Mouse (Mus musculus): ENCODE measurements at regions not wholly inside any gene's neighbourhood (a gene's known extent, or its start where the extent isn't known, plus 50 kb on each side); places are given as distances from the start of the nearest gene placed in this dataset.
A peak's percentile ranks its signal among the peaks of the same experiment; 100 is the strongest.

GRCm38 (mm10) chr8:125327006-125327405 lies 242.6 kb downstream of the Sipa1l2 start:
- 54% methylated on average over 6 of the region's 6 CpGs for WGBS
- TF ChIP-seq EP300 (IDR thresholded peaks at IDR 0.05; ENCODE audit: low read depth) (no peak), CTCF (IDR thresholded peaks at IDR 0.05; ENCODE audit: low read depth) (no peak)
- no peaks in the 10 kb centered on the region for H3K36me3 ChIP-seq (replicated peaks; ENCODE audit: control insufficient read depth, insufficient read depth, low read length)
- peaks cover 26% of the 10 kb centered on the region for H3K4me1 ChIP-seq (ENCODE audit: control insufficient read depth, insufficient read depth)
- H3K9me3 ChIP-seq (replicated peaks; ENCODE audit: control insufficient read depth, low read length) = no peaks in the 10 kb centered on the region
- no peak overlapping the region for H3K4me3 ChIP-seq (ENCODE audit: low read depth, low read length)
- no peak for DNase-seq (ENCODE audit: low spot score)
- H3K4me2 ChIP-seq (ENCODE audit: low read depth, low read length) = no peak overlapping the region
- no peaks in the 10 kb centered on the region for H3K27me3 ChIP-seq (ENCODE audit: control insufficient read depth, insufficient read depth, low read length)
- ATAC-seq (ENCODE audit: insufficient read depth, low read depth) = no peak
- H3K27ac ChIP-seq (ENCODE audit: low read depth) = peak overlapping the region; percentile 82
- H3K9ac ChIP-seq (replicated peaks; ENCODE audit: low read depth, low read length) = no peak overlapping the region

- H3K9ac ChIP-seq (replicated peaks; ENCODE audit: low read depth, low read length) = no peak overlapping the region
- ATAC-seq (ENCODE audit: insufficient read depth, low read depth) (no peak), DNase-seq (ENCODE audit: low spot score) (no peak)
- H3K4me1 ChIP-seq (ENCODE audit: control insufficient read depth, insufficient read depth) = peaks cover 26% of the 10 kb centered on the region
- no peak overlapping the region for H3K27ac ChIP-seq (ENCODE audit: low read depth)
- 95% methylated on average over 6 of the region's 6 CpGs for WGBS
- no peak overlapping the region for H3K4me2 ChIP-seq (ENCODE audit: low read depth, low read length)
- H3K9me3 ChIP-seq (replicated peaks; ENCODE audit: control insufficient read depth, low read length) = no peaks in the 10 kb centered on the region
- H3K27me3 ChIP-seq (ENCODE audit: control insufficient read depth, insufficient read depth, low read length) = no peaks in the 10 kb centered on the region
- H3K36me3 ChIP-seq (replicated peaks; ENCODE audit: control insufficient read depth, insufficient read depth, low read length) = no peaks in the 10 kb centered on the region
- no peak overlapping the region for H3K4me3 ChIP-seq (ENCODE audit: low read depth, low read length)
- TF ChIP-seq EP300 (IDR thresholded peaks at IDR 0.05; ENCODE audit: low read depth) (no peak), CTCF (IDR thresholded peaks at IDR 0.05; ENCODE audit: low read depth) (no peak)
Measured at GRCm38 (mm10) chr8:125325736-125326135, 243.9 kb downstream of the Sipa1l2 start.

GRCm38 (mm10) chr8:125322561-125322960 lies 247.0 kb downstream of the Sipa1l2 start:
- Histone ChIP-seq H3K4me1 (ENCODE audit: control insufficient read depth, insufficient read depth) (peaks cover 16% of the 10 kb centered on the region), H3K27me3 (ENCODE audit: control insufficient read depth, insufficient read depth, low read length) (no peaks in the 10 kb centered on the region), H3K4me2 (ENCODE audit: low read depth, low read length) (no peak overlapping the region), H3K27ac (ENCODE audit: low read depth) (no peak overlapping the region), H3K9ac (replicated peaks; ENCODE audit: low read depth, low read length) (no peak overlapping the region), H3K4me3 (ENCODE audit: low read depth, low read length) (no peak overlapping the region), H3K36me3 (replicated peaks; ENCODE audit: control insufficient read depth, insufficient read depth, low read length) (no peaks in the 10 kb centered on the region), H3K9me3 (replicated peaks; ENCODE audit: control insufficient read depth, low read length) (no peaks in the 10 kb centered on the region)
- WGBS = 72% methylated on average over 3 of the region's 3 CpGs
- TF ChIP-seq EP300 (IDR thresholded peaks at IDR 0.05; ENCODE audit: low read depth) (no peak; the same call in 1 of the 2 replicates), CTCF (IDR thresholded peaks at IDR 0.05; ENCODE audit: low read depth) (no peak)
- ATAC-seq (ENCODE audit: insufficient read depth, low read depth) = no peak
- no peak for DNase-seq (ENCODE audit: low spot score)

GRCm38 (mm10) chr8:125317584-125317991 lies 252.0 kb downstream of the Sipa1l2 start:
- Histone ChIP-seq H3K4me3 (ENCODE audit: low read depth, low read length) (no peak overlapping the region), H3K36me3 (replicated peaks; ENCODE audit: control insufficient read depth, insufficient read depth, low read length) (no peaks in the 10 kb centered on the region), H3K27me3 (ENCODE audit: control insufficient read depth, insufficient read depth, low read length) (no peaks in the 10 kb centered on the region), H3K9me3 (replicated peaks; ENCODE audit: control insufficient read depth, low read length) (no peaks in the 10 kb centered on the region), H3K4me1 (ENCODE audit: control insufficient read depth, insufficient read depth) (0 out of 2 replicates have a peak, but pooled peaks cover 4% of the 10 kb centered on the region), H3K27ac (ENCODE audit: low read depth) (no peak overlapping the region), H3K4me2 (ENCODE audit: low read depth, low read length) (no peak overlapping the region), H3K9ac (replicated peaks; ENCODE audit: low read depth, low read length) (no peak overlapping the region)
- TF ChIP-seq CTCF (IDR thresholded peaks at IDR 0.05; ENCODE audit: low read depth) = no peak
- no peak for TF ChIP-seq EP300 (IDR thresholded peaks at IDR 0.05; ENCODE audit: low read depth)
- no peak for ATAC-seq (ENCODE audit: insufficient read depth, low read depth)
- no peak for DNase-seq (ENCODE audit: low spot score)
- 84% methylated on average over 6 of the region's 6 CpGs for WGBS

- WGBS = 84% methylated on average over 4 of the region's 4 CpGs
- Histone ChIP-seq H3K9ac (replicated peaks; ENCODE audit: low read depth, low read length) (no peak overlapping the region), H3K4me1 (ENCODE audit: control insufficient read depth, insufficient read depth) (0 out of 2 replicates have a peak, but pooled peaks cover 4% of the 10 kb centered on the region)
Measured at GRCm38 (mm10) chr8:125315736-125316135, 253.9 kb downstream of the Sipa1l2 start.

GRCm38 (mm10) chr8:125314996-125315395 lies 254.6 kb downstream of the Sipa1l2 start:
- 69% methylated on average over 6 of the region's 6 CpGs for WGBS
- Histone ChIP-seq H3K27ac (ENCODE audit: low read depth) (no peak overlapping the region), H3K9ac (replicated peaks; ENCODE audit: low read depth, low read length) (no peak overlapping the region), H3K27me3 (ENCODE audit: control insufficient read depth, insufficient read depth, low read length) (no peaks in the 10 kb centered on the region), H3K9me3 (replicated peaks; ENCODE audit: control insufficient read depth, low read length) (no peaks in the 10 kb centered on the region), H3K4me1 (ENCODE audit: control insufficient read depth, insufficient read depth) (no peaks in the 10 kb centered on the region), H3K36me3 (replicated peaks; ENCODE audit: control insufficient read depth, insufficient read depth, low read length) (no peaks in the 10 kb centered on the region), H3K4me2 (ENCODE audit: low read depth, low read length) (no peak overlapping the region), H3K4me3 (ENCODE audit: low read depth, low read length) (no peak overlapping the region)
- DNase-seq (ENCODE audit: low spot score) = no peak
- ATAC-seq (ENCODE audit: insufficient read depth, low read depth) = no peak
- no peak for TF ChIP-seq EP300 (IDR thresholded peaks at IDR 0.05; ENCODE audit: low read depth)
- TF ChIP-seq CTCF (IDR thresholded peaks at IDR 0.05; ENCODE audit: low read depth) = no peak

More at GRCm38 (mm10) chr8:125315736-125316135, 253.9 kb downstream of the Sipa1l2 start:
- no peaks in the 10 kb centered on the region for H3K36me3 ChIP-seq (replicated peaks; ENCODE audit: control insufficient read depth, insufficient read depth, low read length)
- no peak overlapping the region for H3K4me3 ChIP-seq (ENCODE audit: low read depth, low read length)
- TF ChIP-seq CTCF (IDR thresholded peaks at IDR 0.05; ENCODE audit: low read depth) (no peak), EP300 (IDR thresholded peaks at IDR 0.05; ENCODE audit: low read depth) (no peak)
- H3K27ac ChIP-seq (ENCODE audit: low read depth) = no peak overlapping the region
- no peaks in the 10 kb centered on the region for H3K27me3 ChIP-seq (ENCODE audit: control insufficient read depth, insufficient read depth, low read length)
- H3K9me3 ChIP-seq (replicated peaks; ENCODE audit: control insufficient read depth, low read length) = no peaks in the 10 kb centered on the region
- H3K4me2 ChIP-seq (ENCODE audit: low read depth, low read length) = no peak overlapping the region
- no peak for DNase-seq (ENCODE audit: low spot score)
- ATAC-seq (ENCODE audit: insufficient read depth, low read depth) = no peak

Data from heart, postnatal 0 days (tissue).